Mouse (Mus musculus) midbrain, embryonic 11.5 days (tissue): ENCODE measurements at regions not wholly inside any gene's neighbourhood (a gene's known extent, or its start where the extent isn't known, plus 50 kb on each side); places are given as distances from the start of the nearest gene placed in this dataset.

ENCODE experiments used
- ATAC-seq: fragments of 200-750 bp; cut with Nextera tagmentation; 2 replicates; pipeline ENCODE4 v1.8.0; 2017; ENCODE audit warnings: moderate TSS enrichment, moderate library complexity; ENCODE audit not compliant: low FRiP score
- DNase-seq: peaks from one replicate; pipeline ENCODE4 v3.0.0; 2015; ENCODE audit warnings: low spot score; ENCODE audit errors: missing footprints
- H3K27ac ChIP-seq: fragments of 300-500 bp; sonication (generic); 2 replicates; pipeline ENCODE4 v1.5.1; 2014; ENCODE audit warnings: low read depth, low read length
- H3K27me3 ChIP-seq: fragments of 300-500 bp; sonication (generic); 2 replicates; pipeline ENCODE4 v1.6.1; 2014; ENCODE audit warnings: mild to moderate bottlenecking, low read length, moderate library complexity, mixed read lengths; ENCODE audit not compliant: control insufficient read depth, insufficient read depth
- H3K36me3 ChIP-seq: fragments of 300-500 bp; sonication (generic); 2 replicates; pipeline ENCODE4 v1.6.1; 2014; ENCODE audit warnings: mild to moderate bottlenecking, low read length, moderate library complexity, mixed read lengths; ENCODE audit not compliant: control insufficient read depth, insufficient read depth
- H3K4me1 ChIP-seq: fragments of 300-500 bp; sonication (generic); 2 replicates; pipeline ENCODE4 v1.6.1; 2014; ENCODE audit warnings: low read length; ENCODE audit not compliant: control insufficient read depth, insufficient read depth
- H3K4me2 ChIP-seq: fragments of 300-500 bp; sonication (generic); 2 replicates; pipeline ENCODE4 v1.6.1; 2014; ENCODE audit warnings: mild to moderate bottlenecking, moderate library complexity
- H3K4me3 ChIP-seq: fragments of 300-500 bp; sonication (generic); 2 replicates; pipeline ENCODE4 v1.5.1; 2014; ENCODE audit warnings: low read depth, low read length
- H3K9ac ChIP-seq: fragments of 300-500 bp; sonication (generic); 2 replicates; pipeline ENCODE4 v1.6.1; 2014; ENCODE audit warnings: low read length
- H3K9me3 ChIP-seq: fragments of 300-500 bp; sonication (generic); 2 replicates; pipeline ENCODE4 v1.6.1; 2016; ENCODE audit warnings: low read length; ENCODE audit not compliant: control insufficient read depth
- WGBS: fragments of 180-500 bp; shearing (Covaris S2); extraction: QIAGEN DNeasy Blood & Tissue Kit; methylation state at CpG from one replicate; pipeline ENCODE4 v1.1.7; 2014; 5-methylcytosine and 5-hydroxymethylcytosine counted together

- WGBS = 90% methylated on average over 5 of the region's 5 CpGs
- ATAC-seq = no peak
Observed at GRCm38 (mm10) chr1:187536263-187536662, 72.3 kb upstream of the Esrrg start.

GRCm38 (mm10) chr1:187556718-187557117, 51.9 kb upstream of the Esrrg start:
- Histone ChIP-seq H3K27me3 (no peaks in the 10 kb centered on the region), H3K36me3 (no peaks in the 10 kb centered on the region), H3K9me3 (no peaks in the 10 kb centered on the region), H3K4me1 (no peaks in the 10 kb centered on the region), H3K4me2 (no peak overlapping the region), H3K4me3 (no peak overlapping the region), H3K27ac (no peak overlapping the region), H3K9ac (no peak overlapping the region)
- 96% methylated on average over 3 of the region's 3 CpGs for WGBS
- no peak for ATAC-seq
- DNase-seq = no peak

More at GRCm38 (mm10) chr1:187536263-187536662, 72.3 kb upstream of the Esrrg start:
- Histone ChIP-seq H3K9me3 (no peaks in the 10 kb centered on the region), H3K36me3 (no peaks in the 10 kb centered on the region), H3K27me3 (no peaks in the 10 kb centered on the region), H3K9ac (no peak overlapping the region), H3K4me1 (no peaks in the 10 kb centered on the region), H3K27ac (no peak overlapping the region), H3K4me3 (no peak overlapping the region), H3K4me2 (no peak overlapping the region)
- no peak for DNase-seq
